Mouse (Mus musculus) erythroblast, adult 5-6 weeks (primary cell): ENCODE results near the gene Scaf1. TPM values are rescaled to one million over a fixed set of nuclear protein-coding genes. Genes with fewer than 3 reads are reported as not detected.

ENCODE experiments used
- ATAC-seq: replicated peaks from 2 replicates; pipeline ENCODE4 v1.8.0; 2016; ENCODE audit warnings: moderate number of reproducible peaks, mild to moderate bottlenecking, moderate TSS enrichment, inconsistent platforms; ENCODE audit not compliant: poor library complexity, low FRiP score, severe bottlenecking
- total RNA-seq, 2 experiments: library from RNA; stranded (forward) in 1 of 2; stranded (reverse) in 1 of 2; fragments of 150-400 nt in 1 of 2; fragments of 200-764, 138-1000 nt in 1 of 2; gene quantifications; 2 replicates each; pipeline versions ENCODE4 v1.2.3 to v1.2.4; 2015 to 2017; ENCODE audit warnings: low replicate concordance in 2 of 2

The Scaf1 gene
- total RNA-seq, 2 experiments from 2014 or later: 7.9 to 10.0 TPM

GRCm38 (mm10) chr7:45017242-45018061 lies 1.3 kb upstream of the Scaf1 start, which contains the start of gene Rras:
TSS of gene Rras (plus strand) at chr7:45017961.
- ATAC-seq: peak; percentile 77

- ATAC-seq: no peak
Observed at GRCm38 (mm10) chr7:45016761-45017160, 598 bp upstream of the Scaf1 start.

- ATAC-seq: no peak
Observed at GRCm38 (mm10) chr7:45015344-45015956, 713 bp downstream of the Scaf1 start.

GRCm38 (mm10) chr7:45014096-45014451 lies 2.1 kb downstream of the Scaf1 start:
- no peak for ATAC-seq

GRCm38 (mm10) chr7:45013366-45014095 lies 2.6 kb downstream of the Scaf1 start:
- no peak for ATAC-seq

- ATAC-seq: no peak
Observed at GRCm38 (mm10) chr7:45012824-45013223, 3.3 kb downstream of the Scaf1 start.

- no peak for ATAC-seq
Observed at GRCm38 (mm10) chr7:45012011-45012410, 4.2 kb downstream of the Scaf1 start.

- ATAC-seq: no peak
Observed at GRCm38 (mm10) chr7:45008411-45008810, 7.8 kb downstream of the Scaf1 start.

GRCm38 (mm10) chr7:45007846-45008245 lies 8.3 kb downstream of the Scaf1 start:
- ATAC-seq: no peak

- ATAC-seq: no peak
Observed at GRCm38 (mm10) chr7:45007141-45007540, 9.0 kb downstream of the Scaf1 start.

GRCm38 (mm10) chr7:45006503-45006902 lies 9.7 kb downstream of the Scaf1 start:
- no peak for ATAC-seq

GRCm38 (mm10) chr7:45005321-45005992 lies 10.7 kb downstream of the Scaf1 start:
- no peak for ATAC-seq

- no peak for ATAC-seq
Observed at GRCm38 (mm10) chr7:45004546-45004945, 11.6 kb downstream of the Scaf1 start.

GRCm38 (mm10) chr7:45002440-45002839 lies 13.7 kb downstream of the Scaf1 start:
- ATAC-seq: no peak

GRCm38 (mm10) chr7:45000539-45001114 lies 15.5 kb downstream of the Scaf1 start:
- no peak for ATAC-seq

GRCm38 (mm10) chr7:44999753-45000152 lies 16.4 kb downstream of the Scaf1 start:
- ATAC-seq: no peak

GRCm38 (mm10) chr7:44998501-44998955 lies 17.6 kb downstream of the Scaf1 start, which contains the start of gene Bcl2l12:
TSS of gene Bcl2l12 (minus strand) at chr7:44998712.
- ATAC-seq: peak; percentile 42

GRCm38 (mm10) chr7:44997940-44998428 lies 18.2 kb downstream of the Scaf1 start:
- ATAC-seq: no peak

GRCm38 (mm10) chr7:44997231-44997939 lies 18.8 kb downstream of the Scaf1 start, which contains the start of gene Irf3:
TSS of gene Irf3 (plus strand) at chr7:44997648.
- ATAC-seq: peak; percentile 89
